Comparison of ENCODE assay signal across 8 mouse cellular contexts in genomic region chr6:113695766-113696355, GRCm38 (mm10). TPM values are rescaled to one million over a fixed set of nuclear protein-coding genes. Genes with fewer than 3 reads are reported as not detected.
A peak's percentile ranks its signal among the peaks of the same experiment; 100 is the strongest.
DNase-seq lines count a peak whose midpoint lies in the region; ATAC-seq and TF ChIP-seq lines count a peak whose summit lies in the region.

No protein-coding gene starts in this region.

- H3K27me3 ChIP-seq in hindbrain, embryonic 13.5 days = no peaks in the 10 kb centered on the region
- no peaks in the 10 kb centered on the region for H3K27me3 ChIP-seq in midbrain, embryonic 15.5 days (replicated peaks)

- no peak for ATAC-seq in hindbrain, embryonic 13.5 days (ENCODE audit: low FRiP score)
- ATAC-seq in midbrain, embryonic 15.5 days (replicated peaks) = no peak

- H3K36me3 ChIP-seq in hindbrain, embryonic 13.5 days = peaks cover 13% of the 10 kb centered on the region
- H3K36me3 ChIP-seq in midbrain, embryonic 15.5 days (replicated peaks) = 0 out of 2 replicates have a peak, but pooled peaks cover 7% of the 10 kb centered on the region

- H3K9me3 ChIP-seq in hindbrain, embryonic 13.5 days = no peaks in the 10 kb centered on the region
- no peaks in the 10 kb centered on the region for H3K9me3 ChIP-seq in midbrain, embryonic 15.5 days

- no peak for TF ChIP-seq CTCF in layer of hippocampus, adult 2 months (conservative IDR thresholded peaks at IDR 0.05)
- no peak for TF ChIP-seq CTCF in bone marrow, adult 2 months (IDR thresholded peaks at IDR 0.05; ENCODE audit: control insufficient read depth, insufficient read depth, low read length)

- peak overlapping the region; percentile 93 for H3K4me2 ChIP-seq in hindbrain, embryonic 13.5 days
- H3K4me2 ChIP-seq in midbrain, embryonic 15.5 days = peak overlapping the region; percentile 99

- DNase-seq in layer of hippocampus, adult 2 months (ENCODE audit: low spot score in 2 of 2) = no peak
- no peak for DNase-seq in layer of hippocampus, adult 9-10 months (ENCODE audit: low spot score)
- DNase-seq in left cerebral cortex, adult 18-20 months (ENCODE audit: low spot score in 2 of 2) = no peak
- no peak for DNase-seq in urinary bladder, postnatal 36 days (ENCODE audit: low spot score in 2 of 2)
- DNase-seq in cerebellum, postnatal 4 days (ENCODE audit: low spot score in 2 of 2) = no peak

- H3K4me1 ChIP-seq in bone marrow, adult 2 months (ENCODE audit: control insufficient read depth, insufficient read depth, low read length) = peaks cover 8% of the 10 kb centered on the region
- peaks cover 40% of the 10 kb centered on the region for H3K4me1 ChIP-seq in hindbrain, embryonic 13.5 days (replicated peaks)
- peaks cover 29% of the 10 kb centered on the region for H3K4me1 ChIP-seq in midbrain, embryonic 15.5 days

- H3K9ac ChIP-seq in hindbrain, embryonic 13.5 days = peak overlapping the region; percentile 67
- H3K9ac ChIP-seq in midbrain, embryonic 15.5 days = no peak overlapping the region

- peak overlapping the region; percentile 88 for H3K27ac ChIP-seq in layer of hippocampus, adult 2 months
- peak overlapping the region; percentile 99 for H3K27ac ChIP-seq in bone marrow, adult 2 months (ENCODE audit: control insufficient read depth, insufficient read depth, low read depth, low read length, poor library complexity)
- H3K27ac ChIP-seq in hindbrain, embryonic 13.5 days = peak overlapping the region; percentile 62; the same call in 1 of the 2 replicates
- peak overlapping the region; percentile 87 for H3K27ac ChIP-seq in midbrain, embryonic 15.5 days

- TF ChIP-seq POLR2A in bone marrow, adult 2 months (IDR thresholded peaks at IDR 0.05; ENCODE audit: borderline replicate concordance, control insufficient read depth, low read depth, low read length) = no peak

- WGBS in bone marrow, adult 2 months = 50% methylated on average over 4 of the region's 4 CpGs
- 90% methylated on average over 4 of the region's 4 CpGs for WGBS in hindbrain, embryonic 13.5 days
- 72% methylated on average over 4 of the region's 4 CpGs for WGBS in midbrain, embryonic 15.5 days

- H3K4me3 ChIP-seq in layer of hippocampus, adult 2 months = peak overlapping the region; percentile 94
- no peak overlapping the region for H3K4me3 ChIP-seq in bone marrow, adult 2 months (replicated peaks; ENCODE audit: control insufficient read depth, low read depth, low read length)
- H3K4me3 ChIP-seq in hindbrain, embryonic 13.5 days = peak overlapping the region; percentile 88
- H3K4me3 ChIP-seq in midbrain, embryonic 15.5 days = peak overlapping the region; percentile 68

RNA-seq across cellular contexts. Expression of gene Tatdn2, which starts 1.0 kb away (rescaled TPM):
- total RNA-seq in layer of hippocampus, adult 2 months (2021) = 10 to 100 TPM; 60.4 to 67.8 TPM
- 61.3 and 112 TPM in 2 replicates for polyA plus RNA-seq in bone marrow, adult 2 months (2011; ENCODE audit: insufficient read depth, insufficient read length, low replicate concordance, missing spikeins)
- polyA plus RNA-seq in hindbrain, embryonic 13.5 days (2015; fragmentation: Nextera tagmentation; extraction: Ambion mirVana) = 0.72 and 0.83 TPM in 2 replicates
- polyA plus RNA-seq in midbrain, embryonic 15.5 days (2015; fragmentation: Nextera tagmentation; extraction: Ambion mirVana) = 1.1 and 1.4 TPM in 2 replicates
- 10 to 100 TPM; 70.1 to 80.2 TPM for total RNA-seq in left cerebral cortex, adult 18-20 months (2021)

RNA-seq across cellular contexts. Expression of gene Ghrl, which starts 23.8 kb away (rescaled TPM):
- total RNA-seq in layer of hippocampus, adult 2 months (2021) = not detected
- not detected in 2 replicates for polyA plus RNA-seq in bone marrow, adult 2 months (2011; ENCODE audit: insufficient read depth, insufficient read length, low replicate concordance, missing spikeins)
- 0.29 TPM in 1 of 2 replicates, not detected in the other for polyA plus RNA-seq in hindbrain, embryonic 13.5 days (2015; fragmentation: Nextera tagmentation; extraction: Ambion mirVana)
- 0.94 and 1.4 TPM in 2 replicates for polyA plus RNA-seq in midbrain, embryonic 15.5 days (2015; fragmentation: Nextera tagmentation; extraction: Ambion mirVana)
- total RNA-seq in left cerebral cortex, adult 18-20 months (2021) = not detected

RNA-seq across cellular contexts. Expression of gene Sec13, which starts 44.7 kb away (rescaled TPM):
- total RNA-seq in layer of hippocampus, adult 2 months (2021) = 10 to 100 TPM; 73.4 to 77.3 TPM
- polyA plus RNA-seq in bone marrow, adult 2 months (2011; ENCODE audit: insufficient read depth, insufficient read length, low replicate concordance, missing spikeins) = 33.7 and 56.3 TPM in 2 replicates
- polyA plus RNA-seq in hindbrain, embryonic 13.5 days (2015; fragmentation: Nextera tagmentation; extraction: Ambion mirVana) = 216 and 218 TPM in 2 replicates
- polyA plus RNA-seq in midbrain, embryonic 15.5 days (2015; fragmentation: Nextera tagmentation; extraction: Ambion mirVana) = 192 and 206 TPM in 2 replicates
- 10 to 100 TPM; 62.7 to 66.2 TPM for total RNA-seq in left cerebral cortex, adult 18-20 months (2021)

RNA-seq across cellular contexts. Expression of gene Irak2, which starts 57.6 kb away (rescaled TPM):
- total RNA-seq in layer of hippocampus, adult 2 months (2021) = 10 to 100 TPM; 16.6 to 18.8 TPM
- polyA plus RNA-seq in bone marrow, adult 2 months (2011; ENCODE audit: insufficient read depth, insufficient read length, low replicate concordance, missing spikeins) = 10.0 and 11.9 TPM in 2 replicates
- polyA plus RNA-seq in hindbrain, embryonic 13.5 days (2015; fragmentation: Nextera tagmentation; extraction: Ambion mirVana) = 1.7 and 2.1 TPM in 2 replicates
- 3.0 and 4.3 TPM in 2 replicates for polyA plus RNA-seq in midbrain, embryonic 15.5 days (2015; fragmentation: Nextera tagmentation; extraction: Ambion mirVana)
- total RNA-seq in left cerebral cortex, adult 18-20 months (2021) = 10 to 100 TPM; 23.5 to 25.4 TPM

Comparison
In these comparisons a context has a peak if more than half of its experiments do, and no peak if none do; other contexts are left out.
1. RNA of gene Tatdn2, which starts 1.0 kb away (polyA plus RNA-seq): 61.3 to 112 TPM in bone marrow, adult 2 months; 1.1 to 1.4 TPM in midbrain, embryonic 15.5 days and 0.72 to 0.83 TPM in hindbrain, embryonic 13.5 days; every median in the first group is over 10 times any median in the second.
2. Peak in every context shown above with its lines, with median percentiles within 50 percentile points of each other: H3K27ac ChIP-seq.